Mouse (Mus musculus) heart, adult 2 months (tissue): Measurements from ENCODE around the gene Agpat4. TPM values are rescaled to one million over a fixed set of nuclear protein-coding genes. Genes with fewer than 3 reads are reported as not detected.
"Not testable (repeated sequence)": the region's sequence is repeated elsewhere in the genome, so short reads cannot be mapped to it uniquely, and the experiment has no call there.

Source experiments
- DNase-seq, 2 experiments: peaks; one replicate each; pipeline ENCODE4 v3.0.0; 2021
- H3K27ac ChIP-seq: fragments of 200-600 bp; 2 replicates; pipeline ENCODE4 v1.8.1; 2022
- H3K27me3 ChIP-seq: fragments of 200-500 bp; 2 replicates; pipeline ENCODE4 v1.6.1; 2012; ENCODE audit warnings: mild to moderate bottlenecking, low read length, inconsistent platforms, mixed read lengths; ENCODE audit not compliant: control insufficient read depth, insufficient read depth
- H3K36me3 ChIP-seq: fragments of 200-500 bp; 2 replicates; pipeline ENCODE4 v1.6.1; 2012; ENCODE audit warnings: low read length, inconsistent platforms; ENCODE audit not compliant: control insufficient read depth, insufficient read depth
- H3K4me1 ChIP-seq: fragments of 200-500 bp; 2 replicates; pipeline ENCODE4 v1.6.1; 2011; ENCODE audit warnings: low read length; ENCODE audit not compliant: control insufficient read depth, insufficient read depth
- H3K4me3 ChIP-seq: fragments of 200-600 bp; 2 replicates; pipeline ENCODE4 v1.8.1; 2022
- H3K79me2 ChIP-seq: fragments of 200-500 bp; replicated peaks from 2 replicates; pipeline ENCODE4 v1.6.1; 2012; ENCODE audit warnings: mild to moderate bottlenecking, inconsistent platforms, low read length, moderate library complexity, mixed read lengths; ENCODE audit not compliant: control insufficient read depth, insufficient read depth
- H3K9ac ChIP-seq: fragments of 200-500 bp; 2 replicates; pipeline ENCODE4 v1.6.1; 2012; ENCODE audit warnings: low read depth, mild to moderate bottlenecking, control low read depth, inconsistent platforms, low read length, mixed read lengths
- CTCF ChIP-seq: fragments of 200-600 bp; IDR thresholded peaks from 2 replicates; pipeline ENCODE4 v1.8.1; 2022; ENCODE audit warnings: antibody characterized with exemption, mild to moderate bottlenecking, moderate library complexity
- EP300 ChIP-seq: fragments of 200-500 bp; IDR thresholded peaks from 2 replicates; pipeline ENCODE4 v1.6.1; 2011; ENCODE audit warnings: low read depth, low read length, control low read depth; ENCODE audit not compliant: insufficient read depth
- POLR2A ChIP-seq: fragments of 200-500 bp; IDR thresholded peaks from 2 replicates; pipeline ENCODE4 v1.6.1; 2011; ENCODE audit warnings: mild to moderate bottlenecking, low read depth, low read length, control low read depth; ENCODE audit not compliant: insufficient read depth
- WGBS: fragments of 180-500 bp; shearing (Covaris S2); methylation state at CpG from one replicate; pipeline ENCODE4 v1.1.7; 2018; 5-methylcytosine and 5-hydroxymethylcytosine counted together
- intact Hi-C: fragments of 180-260 bp; cut with DNase I; formaldehyde crosslinking; loops from one replicate; pipeline ENCODE4 v1.15.1; 2025
- polyA plus RNA-seq: library from polyadenylated mRNA; depleted of rRNA; stranded (reverse); fragments of >200 nt; gene quantifications from 2 replicates; pipeline ENCODE4 v1.2.3, GENCODE M21; 2012
- total RNA-seq, 2 experiments: library from RNA; stranded (reverse); gene quantifications; 2 replicates each; pipeline ENCODE4 v1.2.3; 2021

Agpat4 gene
- total and polyA plus RNA-seq, 3 experiments: 4.4 to 5.3 (median 4.8) TPM

- no peaks in the 10 kb centered on the region for H3K4me1 ChIP-seq
- no peak for DNase-seq
- no peak overlapping the region for H3K9ac ChIP-seq
- no peaks in the 10 kb centered on the region for H3K36me3 ChIP-seq
- TF ChIP-seq POLR2A (no peak), EP300 (no peak), CTCF (no peak)
- no peaks in the 10 kb centered on the region for H3K27me3 ChIP-seq
- H3K79me2 ChIP-seq: no peaks in the 10 kb centered on the region
- 89% methylated on average over 11 of the region's 11 CpGs for WGBS
- H3K4me3 ChIP-seq: no peak overlapping the region
- intact Hi-C loops: loop anchor here (5.0 kb wide), 2 partner anchors 95 to 110 kb away; partner anchors contain the start of gene Agpat4
- no peak overlapping the region for H3K27ac ChIP-seq
Measured at GRCm38 (mm10) chr17:12211890-12212289, 93.4 kb downstream of the Agpat4 start.

DNA sequence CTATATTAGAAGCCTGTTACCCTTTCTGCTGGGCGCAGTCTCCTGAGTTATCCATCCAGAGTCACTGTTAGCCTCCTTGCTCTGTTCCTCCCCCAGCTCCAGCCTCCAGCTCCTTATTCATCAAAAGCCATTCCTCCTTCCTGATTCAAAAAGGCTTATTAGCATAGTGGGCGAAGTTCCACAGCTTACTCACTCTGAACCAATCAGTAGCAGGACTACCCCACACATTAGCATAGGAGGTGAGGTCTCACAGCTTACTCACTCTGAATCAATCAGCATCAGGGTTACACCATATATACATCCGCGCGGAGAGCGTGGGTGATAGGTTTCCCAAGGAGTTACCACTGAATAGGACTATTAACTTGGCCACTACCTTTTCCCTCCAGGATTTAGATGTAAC is 93.8 kb downstream of the Agpat4 start:
- 95% methylated on average over 6 of the region's 6 CpGs for whole genome bisulfite sequencing
- H3K27me3 ChIP-seq: no peaks in the 10 kb centered on the region
- no peak overlapping the region for H3K9ac ChIP-seq
- H3K36me3 ChIP-seq: no peaks in the 10 kb centered on the region
- intact Hi-C loops: loop anchor here (5.0 kb wide), 2 partner anchors 95 to 110 kb away; partner anchors contain the start of gene Agpat4
- H3K27ac ChIP-seq: no peak overlapping the region
- no peaks in the 10 kb centered on the region for H3K4me1 ChIP-seq
- DNase-seq: no peak
- no peak overlapping the region for H3K4me3 ChIP-seq
- TF ChIP-seq EP300 (no peak), CTCF (no peak), POLR2A (no peak)
- no peaks in the 10 kb centered on the region for H3K79me2 ChIP-seq

DNA sequence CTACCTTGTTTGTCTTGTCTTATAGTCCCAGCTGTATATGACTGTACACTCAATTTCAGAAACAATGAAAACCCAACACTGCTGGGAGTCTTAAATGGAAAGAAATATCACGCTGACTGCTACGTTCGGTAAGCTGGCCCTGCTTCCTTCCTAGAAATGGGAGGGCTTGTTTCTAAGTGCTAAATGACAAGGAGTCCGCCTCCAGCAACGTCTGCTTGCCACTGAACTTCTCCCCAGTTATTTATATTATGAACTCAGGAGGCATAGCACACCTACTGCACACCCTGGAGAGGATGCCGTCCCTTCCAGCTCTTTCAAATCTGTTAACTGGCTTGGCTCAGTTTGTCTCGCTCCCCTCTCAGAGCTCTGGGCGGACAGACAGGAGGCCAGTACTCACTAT is 94.9 kb downstream of the Agpat4 start:
- WGBS: 82% methylated on average over 8 of the region's 8 CpGs
- TF ChIP-seq EP300: no peak
- TF ChIP-seq POLR2A: no peak
- TF ChIP-seq CTCF: no peak
- Histone ChIP-seq H3K4me1 (no peaks in the 10 kb centered on the region), H3K9ac (no peak overlapping the region), H3K27me3 (no peaks in the 10 kb centered on the region), H3K79me2 (no peaks in the 10 kb centered on the region), H3K4me3 (no peak overlapping the region), H3K27ac (no peak overlapping the region), H3K36me3 (no peaks in the 10 kb centered on the region)
- intact Hi-C loops: loop anchor here (5.0 kb wide), 2 partner anchors 96 to 111 kb away; partner anchors contain the start of gene Agpat4
- DNase-seq: no peak

DNA sequence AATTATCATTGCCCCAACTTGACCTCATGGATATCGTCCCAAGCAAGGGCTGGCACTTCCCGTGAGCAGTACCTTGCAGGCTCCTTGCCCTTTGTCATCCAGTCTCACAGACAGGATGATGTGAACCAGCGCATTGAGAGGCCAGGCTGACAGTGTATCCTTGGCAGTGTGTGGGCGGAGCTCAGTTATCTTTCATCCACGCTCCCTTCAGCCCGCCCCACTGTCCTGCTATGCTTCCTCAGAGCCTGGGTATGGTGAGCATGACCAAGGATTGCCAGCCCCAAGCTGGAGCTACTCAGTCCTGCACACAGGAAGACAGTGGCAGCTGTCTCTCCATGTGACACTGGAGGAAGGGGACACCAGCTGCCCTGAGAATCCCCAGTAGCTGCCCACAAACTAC is 97.7 kb downstream of the Agpat4 start:
- Histone ChIP-seq H3K36me3 (no peaks in the 10 kb centered on the region), H3K27ac (no peak overlapping the region), H3K79me2 (no peaks in the 10 kb centered on the region), H3K27me3 (no peaks in the 10 kb centered on the region), H3K4me3 (no peak overlapping the region), H3K4me1 (no peaks in the 10 kb centered on the region), H3K9ac (no peak overlapping the region)
- intact Hi-C loops: no loop called here
- 47% methylated on average over 6 of the region's 6 CpGs for WGBS
- DNase-seq: no peak
- TF ChIP-seq EP300 (no peak), POLR2A (no peak), CTCF (no peak)

DNA sequence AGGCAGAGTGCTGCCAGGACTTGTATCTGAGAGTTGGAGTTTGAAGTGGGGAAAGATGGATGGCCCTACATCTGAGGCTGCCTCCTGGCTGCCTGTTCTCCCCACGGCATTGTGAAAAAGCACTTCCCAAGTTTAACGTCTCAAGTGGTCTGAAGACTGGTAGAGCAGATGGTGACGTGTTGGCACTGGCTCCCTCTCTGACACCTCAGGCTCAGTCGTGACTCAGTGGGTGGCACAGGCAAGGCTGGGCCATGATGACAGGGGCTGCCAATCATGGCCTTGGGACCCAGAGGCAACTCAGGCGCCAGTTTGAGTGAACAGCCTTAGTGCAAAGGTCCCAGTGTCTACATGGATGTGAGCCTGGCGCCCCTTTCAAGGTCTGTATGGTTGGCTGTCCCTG is 103.4 kb downstream of the Agpat4 start:
- H3K9ac ChIP-seq: no peak overlapping the region
- no peak overlapping the region for H3K27ac ChIP-seq
- no peak for TF ChIP-seq EP300
- TF ChIP-seq POLR2A: no peak
- no peak for TF ChIP-seq CTCF
- no peaks in the 10 kb centered on the region for H3K36me3 ChIP-seq
- WGBS: 62% methylated on average over 6 of the region's 6 CpGs
- H3K27me3 ChIP-seq: no peaks in the 10 kb centered on the region
- DNase-seq: no peak
- H3K4me1 ChIP-seq: no peaks in the 10 kb centered on the region; the same call in 1 of the 2 replicates
- H3K4me3 ChIP-seq: no peak overlapping the region
- no peaks in the 10 kb centered on the region for H3K79me2 ChIP-seq
- intact Hi-C loops: no loop called here

DNA sequence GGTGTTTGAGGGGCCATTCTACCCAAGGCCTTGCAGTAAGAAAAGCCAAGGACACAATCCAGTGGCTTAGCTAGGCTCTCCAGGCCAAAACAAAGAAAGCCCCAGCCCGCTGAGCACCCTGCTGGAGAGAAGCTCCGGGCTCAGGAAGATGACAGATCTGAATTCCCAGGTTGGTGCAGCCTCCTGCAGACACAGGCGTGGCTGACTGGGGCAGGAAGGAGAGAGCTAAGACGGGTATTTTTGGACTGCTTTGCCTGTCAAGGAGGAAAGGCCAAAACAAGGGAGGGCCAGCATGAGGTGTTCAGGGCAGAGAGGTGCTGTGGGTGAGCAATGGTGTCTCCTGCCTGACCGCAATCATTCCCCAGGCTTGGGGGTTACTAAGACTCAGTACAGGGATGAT is 105.2 kb downstream of the Agpat4 start:
- TF ChIP-seq EP300 (no peak), POLR2A (no peak), CTCF (no peak)
- Histone ChIP-seq H3K36me3 (no peaks in the 10 kb centered on the region), H3K4me3 (no peak overlapping the region), H3K27ac (no peak overlapping the region), H3K4me1 (no peaks in the 10 kb centered on the region; the same call in 1 of the 2 replicates), H3K79me2 (no peaks in the 10 kb centered on the region), H3K9ac (no peak overlapping the region), H3K27me3 (no peaks in the 10 kb centered on the region)
- DNase-seq: no peak
- intact Hi-C loops: no loop called here
- 66% methylated on average over 5 of the region's 5 CpGs for WGBS

DNA sequence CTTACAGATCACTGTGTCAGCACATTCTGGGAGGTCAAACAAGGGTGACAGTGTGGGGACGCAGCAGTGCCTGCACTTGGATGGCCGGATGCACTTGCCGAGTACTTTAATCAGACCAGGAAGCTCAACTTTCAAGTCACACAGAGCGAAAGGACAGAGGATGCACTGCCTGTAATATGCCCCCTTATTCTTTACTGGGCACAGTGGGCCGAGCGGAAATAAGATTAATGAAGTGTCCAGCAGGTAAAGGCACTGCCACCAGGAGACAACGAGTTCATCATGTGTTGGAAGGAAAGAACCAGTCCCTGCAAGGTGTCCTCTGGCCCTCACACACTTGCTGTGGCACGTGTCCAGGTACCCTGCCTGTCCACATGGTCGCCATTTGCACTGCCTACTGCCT is 105.6 kb downstream of the Agpat4 start:
- no peaks in the 10 kb centered on the region for H3K36me3 ChIP-seq
- no peak overlapping the region for H3K4me3 ChIP-seq
- no peaks in the 10 kb centered on the region; the same call in 1 of the 2 replicates for H3K4me1 ChIP-seq
- no peaks in the 10 kb centered on the region for H3K27me3 ChIP-seq
- TF ChIP-seq EP300: no peak
- H3K27ac ChIP-seq: no peak overlapping the region
- no peaks in the 10 kb centered on the region for H3K79me2 ChIP-seq
- H3K9ac ChIP-seq: no peak overlapping the region
- 68% methylated on average over 9 of the region's 9 CpGs for WGBS
- no peak for DNase-seq
- intact Hi-C loops: no loop called here

DNA sequence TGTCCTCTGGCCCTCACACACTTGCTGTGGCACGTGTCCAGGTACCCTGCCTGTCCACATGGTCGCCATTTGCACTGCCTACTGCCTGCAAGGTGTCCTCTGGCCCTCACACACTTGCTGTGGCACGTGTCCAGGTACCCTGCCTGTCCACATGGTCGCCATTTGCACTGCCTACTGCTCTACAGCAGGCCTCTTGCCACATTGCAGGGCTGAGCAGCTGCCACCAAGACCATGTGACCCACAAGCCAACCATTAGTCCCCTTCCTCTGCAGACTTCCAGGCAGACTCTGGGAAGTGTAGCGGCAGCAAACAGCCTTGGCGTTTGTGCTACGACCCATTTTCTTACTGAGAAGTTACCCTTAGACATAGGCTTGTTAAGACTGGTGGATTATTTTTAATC is 106.0 kb downstream of the Agpat4 start:
- H3K36me3 ChIP-seq, DNase-seq, intact Hi-C loops, H3K27me3 ChIP-seq, H3K4me1 ChIP-seq, H3K4me3 ChIP-seq, H3K27ac ChIP-seq, H3K79me2 ChIP-seq, H3K9ac ChIP-seq: not testable (repeated sequence)
- WGBS: 84% methylated on average over 7 of the region's 7 CpGs
